Mouse (Mus musculus): Measurements from ENCODE around the gene Akap8l. TPM values are rescaled to one million over a fixed set of nuclear protein-coding genes. Genes with fewer than 3 reads are reported as not detected.

The Akap8l gene
- total and polyA plus RNA-seq, 3 experiments = 40.0 to 63.8 TPM; not detected in 1

DNA sequence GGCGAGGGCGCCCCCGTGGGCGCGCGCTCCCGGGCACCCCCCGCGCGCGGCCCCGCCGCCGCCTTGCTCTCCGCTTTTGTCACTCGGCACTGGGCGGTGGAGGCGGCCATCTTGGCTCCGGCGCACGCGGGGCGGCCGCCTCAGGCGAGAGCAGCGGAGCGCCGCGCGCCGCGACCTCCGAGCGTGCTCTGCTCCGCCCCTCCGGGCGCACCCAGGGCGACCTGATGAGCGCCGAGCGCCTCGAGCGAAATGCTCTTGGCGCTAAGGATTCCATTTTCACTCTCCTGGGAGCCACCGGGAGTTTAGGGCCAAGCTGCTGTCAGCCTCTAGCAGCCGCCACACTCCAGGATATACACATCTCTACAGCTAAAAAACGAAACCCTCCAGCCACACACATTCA lies 13.9 kb upstream of the Akap8l start (continued):
- TF ChIP-seq MAFK (IDR thresholded peaks at IDR 0.05; ENCODE audit: borderline replicate concordance, low read depth, low read length) (no peak), EP300 (IDR thresholded peaks at IDR 0.05; ENCODE audit: low read depth in 1 of 2, low read length in 2 of 2) (no peak), MAZ (IDR thresholded peaks at IDR 0.05; ENCODE audit: low read depth, low read length) (peak; percentile 71; the same call in 1 of the 2 replicates), RCOR1 (IDR thresholded peaks at IDR 0.05; ENCODE audit: low read depth, low read length) (no peak), TBP (IDR thresholded peaks at IDR 0.05; ENCODE audit: low read depth, low read length) (peak; percentile 15; the same call in 1 of the 2 replicates), NRF1 (IDR thresholded peaks at IDR 0.05; ENCODE audit: insufficient read depth, low read depth, low read length, poor library complexity, severe bottlenecking) (peak; percentile 45; the same call in 1 of the 2 replicates), ZKSCAN1 (IDR thresholded peaks at IDR 0.05; ENCODE audit: low read depth, low read length) (no peak), BHLHE40 (IDR thresholded peaks at IDR 0.05; ENCODE audit: borderline replicate concordance, low read depth, low read length) (no peak), GATA1 (IDR thresholded peaks at IDR 0.05; ENCODE audit: low read depth, low read length) (no peak), E2F4 (IDR thresholded peaks at IDR 0.05; ENCODE audit: borderline replicate concordance, low read depth, low read length) (no peak; the same call in 1 of the 2 replicates)

DNA sequence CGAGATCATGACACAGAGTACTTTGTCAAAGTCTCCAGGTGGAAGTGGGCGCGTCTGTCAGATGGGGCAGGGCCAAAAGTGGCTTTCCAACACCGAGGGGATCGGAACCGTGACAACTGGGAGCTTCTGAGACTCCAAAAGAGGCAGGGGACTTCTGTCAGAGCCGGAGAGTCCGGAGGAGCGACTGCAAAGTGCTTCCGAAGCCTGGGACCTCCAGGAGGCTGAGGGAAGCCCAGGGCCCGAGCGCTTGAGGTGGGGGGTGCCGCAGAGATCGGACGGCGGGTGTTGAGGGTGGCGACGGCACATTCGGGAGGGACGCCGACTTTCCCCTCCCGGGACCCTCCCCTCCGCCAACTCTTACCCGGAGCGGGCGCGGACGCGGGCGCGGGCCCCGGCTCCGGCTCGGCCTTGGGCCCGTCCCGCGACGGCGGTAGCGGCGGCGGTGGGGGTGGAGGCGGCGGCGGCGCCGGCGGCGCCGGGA lies 13.5 kb upstream of the Akap8l start:
- DNase-seq (ENCODE audit: low read depth, low spot score) = peak; percentile 52
- Histone ChIP-seq H3K4me3 (ENCODE audit: control insufficient read depth in 1 of 2, insufficient read depth in 1 of 2, low read depth in 2 of 2, low read length in 2 of 2) (peak overlapping the region; percentile 94 to 97), H3K9me3 (replicated peaks; ENCODE audit: insufficient read depth, low read length) (no peaks in the 10 kb centered on the region), H3K9ac (ENCODE audit: control insufficient read depth, low read depth, low read length, poor library complexity, severe bottlenecking) (peak overlapping the region; percentile 95), H3K79me2 (ENCODE audit: control insufficient read depth, insufficient read depth, low read length, poor library complexity) (peaks cover 19% of the 10 kb centered on the region), H3K36me3 (ENCODE audit: control insufficient read depth in 1 of 2, insufficient read depth in 2 of 2, low read length in 2 of 2) (peaks cover 3 to 19% of the 10 kb centered on the region in 2 experiments; a peak in 3 of 4 replicates), H3K4me1 (ENCODE audit: control insufficient read depth in 1 of 2, insufficient read depth in 2 of 2, low read length in 2 of 2) (peaks cover 5 to 26% of the 10 kb centered on the region in 2 experiments), H3K27me3 (ENCODE audit: control insufficient read depth in 1 of 2, insufficient read depth in 2 of 2, low read length in 2 of 2) (no peaks in the 10 kb centered on the region), H3K27ac (ENCODE audit: control insufficient read depth, low read depth, low read length) (peak overlapping the region; percentile 46)
- TF ChIP-seq HCFC1 (IDR thresholded peaks at IDR 0.05; ENCODE audit: low read depth, low read length) = no peak
- TF ChIP-seq SMC3 (IDR thresholded peaks at IDR 0.05; ENCODE audit: low read depth, low read length) = no peak
- no peak for TF ChIP-seq TAL1 (IDR thresholded peaks at IDR 0.05; ENCODE audit: low read length)
- TF ChIP-seq TBP (IDR thresholded peaks at IDR 0.05; ENCODE audit: low read depth, low read length) = no peak
- no peak for TF ChIP-seq POLR2AphosphoS5 (IDR thresholded peaks at IDR 0.05; ENCODE audit: borderline replicate concordance, low read depth, low read length)
- no peak for TF ChIP-seq MAFK (IDR thresholded peaks at IDR 0.05; ENCODE audit: borderline replicate concordance, low read depth, low read length)
- no peak for TF ChIP-seq MYC (IDR thresholded peaks at IDR 0.05; ENCODE audit: low read depth, low read length)
- TF ChIP-seq KAT2A (conservative IDR thresholded peaks at IDR 0.05; ENCODE audit: low read depth, low read length) = no peak
- TF ChIP-seq RCOR1 (IDR thresholded peaks at IDR 0.05; ENCODE audit: low read depth, low read length) = no peak
- TF ChIP-seq MAX (IDR thresholded peaks at IDR 0.05; ENCODE audit: low read length) = no peak
- TF ChIP-seq CTCF (IDR thresholded peaks at IDR 0.05 in 2 of 3, conservative IDR thresholded peaks at IDR 0.05 in 1 of 3; ENCODE audit: control insufficient read depth in 1 of 3, insufficient read depth in 1 of 3, low read depth in 2 of 3, low read length in 3 of 3, poor library complexity in 1 of 3, severe bottlenecking in 1 of 3) = no peak
- no peak for TF ChIP-seq MXI1 (IDR thresholded peaks at IDR 0.05; ENCODE audit: low read depth, low read length)
- TF ChIP-seq GATA1 (IDR thresholded peaks at IDR 0.05; ENCODE audit: low read depth, low read length) = no peak
- no peak for TF ChIP-seq RAD21 (IDR thresholded peaks at IDR 0.05; ENCODE audit: low read depth, low read length)
- TF ChIP-seq JUND (IDR thresholded peaks at IDR 0.05; ENCODE audit: low read depth, low read length) = no peak
